Mouse (Mus musculus) erythroblast, embryonic 14.5 days (primary cell): ENCODE data around the gene Mark1.

Experiments used
- GATA1 ChIP-seq: IDR thresholded peaks from 2 replicates; pipeline ENCODE4 v1.6.1; 2012; ENCODE audit warnings: low read length, inconsistent platforms, mixed read lengths
- TAL1 ChIP-seq: IDR thresholded peaks from 3 replicates; pipeline ENCODE4 v1.6.1; 2012; ENCODE audit warnings: low read length, inconsistent platforms, mixed read lengths

DNA sequence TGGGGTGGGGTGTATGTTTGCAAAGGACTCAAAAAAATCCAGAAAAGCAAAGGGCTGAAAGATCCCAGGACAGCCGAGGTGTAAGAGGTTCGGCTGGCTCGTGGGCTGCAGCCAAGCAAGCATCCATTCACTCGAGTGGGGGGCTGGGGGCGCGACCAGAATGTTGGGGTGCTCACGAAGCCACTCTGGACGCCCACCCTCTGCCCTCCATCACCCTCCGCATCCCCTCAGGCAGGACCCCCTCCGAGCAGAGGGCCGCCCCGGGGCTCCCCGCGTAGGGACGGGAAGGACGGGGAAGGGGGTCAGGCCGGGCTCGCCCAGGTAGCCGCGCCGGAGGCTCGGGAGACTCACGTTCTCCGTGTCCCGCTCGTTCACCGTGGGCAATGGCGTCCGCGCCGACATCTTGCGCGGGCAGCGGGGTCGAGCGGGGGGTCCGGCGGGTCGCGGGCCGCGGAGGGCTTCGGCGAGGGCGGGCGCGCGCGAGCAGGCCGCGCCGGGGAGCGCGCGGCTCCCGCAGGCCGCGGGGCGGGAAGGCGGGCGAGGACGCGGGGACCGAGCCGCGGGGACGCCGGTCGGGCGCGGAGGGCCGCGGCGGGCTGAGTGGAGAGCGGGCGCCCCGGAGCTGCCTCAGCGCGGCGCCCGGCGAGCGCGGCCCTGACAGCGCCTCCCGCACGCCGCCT lies at the start of gene Mark1:
- TF ChIP-seq TAL1 (no peak), GATA1 (no peak)
